Mouse (Mus musculus): ENCODE measurements around the gene Tnpo2.

- TF ChIP-seq CTCF (IDR thresholded peaks at IDR 0.05; ENCODE audit: low read depth) (no peak), EP300 (optimal IDR thresholded peaks at IDR 0.05) (no peak)
Observed at GRCm38 (mm10) chr8:85091526-85092090, 54.9 kb downstream of the Tnpo2 start.

Measured in stomach, postnatal 0 days (tissue).